Mouse (Mus musculus): Measurements from ENCODE around the gene Vmn1r74. TPM values are rescaled to one million over a fixed set of nuclear protein-coding genes. Genes with fewer than 3 reads are reported as not detected.
"Not testable (repeated sequence)": the region's sequence is repeated elsewhere in the genome, so short reads cannot be mapped to it uniquely, and the experiment has no call there.

The Vmn1r74 gene
- not detected in 2 replicates for polyA plus RNA-seq (2012; rRNA removed)

- Histone ChIP-seq H3K36me3 (ENCODE audit: control insufficient read depth, insufficient read depth, low read length) (no peaks in the 10 kb centered on the region), H3K27me3 (ENCODE audit: control insufficient read depth, insufficient read depth, low read length) (no peaks in the 10 kb centered on the region), H3K27ac (ENCODE audit: insufficient read depth, low read length) (no peak within 1 kb of the TSS), H3K4me1 (ENCODE audit: control insufficient read depth, insufficient read depth, insufficient read length) (no peaks in the 10 kb centered on the region), H3K4me3 (ENCODE audit: extremely low read depth, insufficient read depth, insufficient read length) (no peak within 1 kb of the TSS)
- WGBS = 71% methylated on average over 2 of the region's 2 CpGs
- no peak for DNase-seq (ENCODE audit: low read depth in 1 of 2, low spot score in 2 of 2)
- TF ChIP-seq POLR2A (IDR thresholded peaks at IDR 0.05; ENCODE audit: low read depth, low read length) (no peak), CTCF (IDR thresholded peaks at IDR 0.05; ENCODE audit: extremely low read depth, insufficient read depth, insufficient read length, insufficient replicate concordance) (no peak)
Measured at GRCm38 (mm10) chr7:11833680-11834079, at the start of gene Vmn1r74. Gene Vmn1r74, plus strand, starts transcription at chr7:11833980.

- Histone ChIP-seq H3K4me3 (ENCODE audit: extremely low read depth, insufficient read depth, insufficient read length) (no peak overlapping the region), H3K27ac (ENCODE audit: insufficient read depth, low read length) (no peak overlapping the region), H3K4me1 (ENCODE audit: control insufficient read depth, insufficient read depth, insufficient read length) (no peaks in the 10 kb centered on the region), H3K36me3 (ENCODE audit: control insufficient read depth, insufficient read depth, low read length) (no peaks in the 10 kb centered on the region), H3K27me3 (ENCODE audit: control insufficient read depth, insufficient read depth, low read length) (no peaks in the 10 kb centered on the region)
- TF ChIP-seq CTCF (IDR thresholded peaks at IDR 0.05; ENCODE audit: extremely low read depth, insufficient read depth, insufficient read length, insufficient replicate concordance) (no peak), POLR2A (IDR thresholded peaks at IDR 0.05; ENCODE audit: low read depth, low read length) (no peak)
- DNase-seq (ENCODE audit: low read depth in 1 of 2, low spot score in 2 of 2) = no peak
Measured at GRCm38 (mm10) chr7:11813751-11814150, 20.0 kb upstream of the Vmn1r74 start.

GRCm38 (mm10) chr7:11822166-11822565 is 11.6 kb upstream of the Vmn1r74 start:
- WGBS = 84% methylated on average over 1 of the region's 1 CpGs
- no peak for TF ChIP-seq POLR2A (IDR thresholded peaks at IDR 0.05; ENCODE audit: low read depth, low read length)
- no peak for TF ChIP-seq CTCF (IDR thresholded peaks at IDR 0.05; ENCODE audit: extremely low read depth, insufficient read depth, insufficient read length, insufficient replicate concordance)
- Histone ChIP-seq H3K27me3 (ENCODE audit: control insufficient read depth, insufficient read depth, low read length) (no peaks in the 10 kb centered on the region), H3K36me3 (ENCODE audit: control insufficient read depth, insufficient read depth, low read length) (no peaks in the 10 kb centered on the region), H3K4me3 (ENCODE audit: extremely low read depth, insufficient read depth, insufficient read length) (no peak overlapping the region), H3K27ac (ENCODE audit: insufficient read depth, low read length) (no peak overlapping the region), H3K4me1 (ENCODE audit: control insufficient read depth, insufficient read depth, insufficient read length) (no peaks in the 10 kb centered on the region)
- no peak for DNase-seq (ENCODE audit: low read depth in 1 of 2, low spot score in 2 of 2)

- 80% methylated on average over 9 of the region's 9 CpGs for WGBS
- H3K4me1 ChIP-seq (ENCODE audit: control insufficient read depth, insufficient read depth, insufficient read length); DNase-seq (ENCODE audit: low read depth in 1 of 2, low spot score in 2 of 2); H3K4me3 ChIP-seq (ENCODE audit: extremely low read depth, insufficient read depth, insufficient read length); H3K27me3 ChIP-seq (ENCODE audit: control insufficient read depth, insufficient read depth, low read length); H3K27ac ChIP-seq (ENCODE audit: insufficient read depth, low read length); H3K36me3 ChIP-seq (ENCODE audit: control insufficient read depth, insufficient read depth, low read length): not testable (repeated sequence)
Measured at GRCm38 (mm10) chr7:11823246-11823645, 10.5 kb upstream of the Vmn1r74 start.

- no peak for DNase-seq (ENCODE audit: low read depth in 1 of 2, low spot score in 2 of 2)
- Histone ChIP-seq H3K4me1 (ENCODE audit: control insufficient read depth, insufficient read depth, insufficient read length) (no peaks in the 10 kb centered on the region), H3K27me3 (ENCODE audit: control insufficient read depth, insufficient read depth, low read length) (no peaks in the 10 kb centered on the region), H3K36me3 (ENCODE audit: control insufficient read depth, insufficient read depth, low read length) (no peaks in the 10 kb centered on the region), H3K4me3 (ENCODE audit: extremely low read depth, insufficient read depth, insufficient read length) (no peak within 1 kb of the TSS), H3K27ac (ENCODE audit: insufficient read depth, low read length) (no peak within 1 kb of the TSS)
- TF ChIP-seq CTCF (IDR thresholded peaks at IDR 0.05; ENCODE audit: extremely low read depth, insufficient read depth, insufficient read length, insufficient replicate concordance) (no peak), POLR2A (IDR thresholded peaks at IDR 0.05; ENCODE audit: low read depth, low read length) (no peak)
Measured at GRCm38 (mm10) chr7:11874330-11874729, 40.5 kb downstream of the Vmn1r74 start, which contains the start of gene Vmn1r75. Gene Vmn1r75, plus strand, starts transcription at chr7:11874630.

Other genes starting within 250 kb of the Vmn1r74 start
- gene Zscan4-ps3, start 224.7 kb upstream of the Vmn1r74 start, polyA plus RNA-seq (2012; rRNA removed) = not detected in 2 replicates
- gene Vmn1r72, start 153.8 kb upstream of the Vmn1r74 start, polyA plus RNA-seq (2012; rRNA removed) = not detected in 2 replicates
- not detected in 2 replicates for gene Vmn1r73, start 103.7 kb upstream of the Vmn1r74 start, polyA plus RNA-seq (2012; rRNA removed)
- not detected in 2 replicates for gene Vmn1r75, start 40.6 kb downstream of the Vmn1r74 start, polyA plus RNA-seq (2012; rRNA removed)
- not detected in 2 replicates for gene Vmn1r76, start 104.2 kb downstream of the Vmn1r74 start, polyA plus RNA-seq (2012; rRNA removed)
- gene Vmn1r77, start 202.8 kb downstream of the Vmn1r74 start, polyA plus RNA-seq (2012; rRNA removed) = not detected in 2 replicates